Mouse (Mus musculus) spleen, adult 2 months (tissue): ENCODE measurements around the gene Mafk.
"Not testable (repeated sequence)": the region's sequence is repeated elsewhere in the genome, so short reads cannot be mapped to it uniquely, and the experiment has no call there.

Source experiments
- CTCF ChIP-seq: fragments of 200-500 bp; IDR thresholded peaks from 2 replicates; pipeline ENCODE4 v1.5.1; 2011; ENCODE audit warnings: mild to moderate bottlenecking, inconsistent platforms; ENCODE audit not compliant: insufficient read depth, insufficient read length, insufficient replicate concordance; ENCODE audit errors: extremely low read depth
- POLR2A ChIP-seq: fragments of 200-500 bp; IDR thresholded peaks from 2 replicates; pipeline ENCODE4 v1.6.1; 2011; ENCODE audit warnings: low read depth, low read length, inconsistent platforms

DNA sequence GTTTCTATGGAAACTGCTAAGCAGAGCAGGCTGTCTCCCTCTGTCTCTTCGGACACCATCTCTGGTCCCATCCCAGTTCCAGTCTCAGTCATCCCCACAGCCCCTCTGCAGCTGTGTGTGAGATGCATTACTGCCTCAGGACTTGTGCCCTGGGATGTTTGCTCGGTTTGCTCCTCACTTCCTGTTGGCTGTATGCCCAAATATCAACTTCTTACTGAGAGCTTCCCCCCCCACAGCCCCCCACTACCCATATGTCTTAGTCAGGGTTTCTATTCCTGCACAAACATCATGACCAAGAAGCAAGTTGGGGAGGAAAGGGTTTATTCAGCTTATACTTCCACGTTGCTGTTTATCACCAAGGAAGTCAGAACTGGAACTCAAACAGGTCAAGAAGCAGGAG, 48.7 kb upstream of the Mafk start:
- TF ChIP-seq CTCF, POLR2A: not testable (repeated sequence)
